Mouse (Mus musculus) B cell, adult 67 days (primary cell): ENCODE results near the gene Scn1b. TPM values are rescaled to one million over a fixed set of nuclear protein-coding genes. Genes with fewer than 3 reads are reported as not detected.

ENCODE experiments used
- total RNA-seq, 2 experiments: library from RNA; stranded (reverse); gene quantifications; 4 replicates each; pipeline ENCODE4 v1.2.4; 2023

Scn1b gene
- under 1 TPM; 0.35 to 0.92 TPM for total RNA-seq

DNA sequence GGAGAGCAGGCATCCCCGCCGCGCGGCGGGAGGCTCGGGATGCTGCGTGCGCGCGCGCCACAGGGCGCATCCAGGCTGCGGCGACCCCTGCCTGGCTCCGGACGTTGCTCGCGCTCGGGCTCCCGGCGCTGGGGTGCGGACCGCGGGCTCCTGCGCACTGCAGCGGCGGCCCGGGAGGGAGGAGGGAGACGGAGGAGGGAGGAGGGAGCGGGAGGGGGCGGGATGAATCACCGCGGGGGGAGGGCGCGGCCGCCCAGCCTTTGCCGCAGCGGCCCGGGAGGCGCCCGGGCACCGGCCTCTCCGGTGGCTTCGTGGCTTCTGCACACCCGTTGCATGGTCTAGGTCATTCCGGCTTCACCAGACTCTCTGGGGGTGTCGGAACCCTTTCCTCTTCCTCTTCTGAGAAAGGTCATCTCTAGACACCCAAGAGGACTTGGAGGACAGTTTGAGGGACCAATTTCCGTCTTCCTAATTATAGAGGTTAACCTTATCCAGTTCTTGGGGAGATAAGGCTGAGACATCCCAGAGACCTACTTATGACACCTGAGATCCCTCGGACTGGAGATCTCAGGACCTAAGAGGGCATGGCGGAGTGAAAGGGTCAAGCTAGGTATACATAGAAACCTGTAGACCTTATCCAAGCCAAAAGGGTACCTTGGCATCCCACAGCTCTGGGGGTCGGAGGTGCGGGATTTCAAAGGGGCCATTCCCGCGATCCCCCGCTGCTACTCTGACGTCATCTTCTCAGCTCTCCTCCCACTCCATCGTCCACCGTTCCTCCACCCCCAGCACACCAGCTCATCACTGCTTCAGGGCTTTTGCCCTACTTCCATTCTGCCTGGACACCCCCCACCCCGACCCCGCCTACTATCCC lies at the start of gene Scn1b:
Scn1b (minus strand) TSS at position 153 of the 874 bp plus-strand sequence.

DNA sequence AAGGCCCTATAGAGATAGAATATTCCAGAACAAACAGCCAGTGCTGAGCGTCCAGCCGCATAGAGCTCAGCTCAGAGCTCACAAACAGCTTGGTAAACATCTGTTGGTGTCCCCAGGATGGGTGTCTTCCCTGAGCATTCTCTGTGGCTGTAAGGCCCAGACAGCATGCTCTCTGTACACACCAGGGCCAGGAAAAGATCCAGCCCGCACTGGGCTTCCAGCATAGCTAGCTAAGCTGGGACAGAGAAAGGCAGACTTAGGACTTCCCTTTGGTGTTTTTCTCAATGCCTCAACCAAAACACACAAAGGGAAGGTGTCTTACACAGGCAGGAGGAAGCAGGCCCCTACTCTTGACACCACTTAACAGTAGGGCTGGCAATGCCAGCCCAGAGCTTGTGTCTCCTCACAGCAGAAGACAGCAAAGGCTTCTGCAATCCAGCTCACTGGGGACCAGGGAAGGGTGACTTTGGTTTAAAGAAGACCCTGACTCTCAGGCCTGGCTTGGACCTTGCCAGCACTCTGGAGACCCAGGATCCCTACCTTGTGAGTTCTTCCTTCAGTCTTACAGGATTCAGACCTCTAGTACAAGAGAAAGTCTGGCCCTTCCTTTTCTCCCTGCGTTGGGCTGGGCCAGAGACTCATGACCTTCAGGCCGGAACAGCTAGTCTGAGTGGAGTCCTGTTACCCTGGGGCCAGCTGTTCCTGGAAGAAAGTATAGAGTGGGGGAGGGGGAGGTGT lies 28.7 kb upstream of the Scn1b start, which contains the start of gene Gramd1a:
Gramd1a (minus strand) TSS at position 601 of the 738 bp plus-strand sequence.

DNA sequence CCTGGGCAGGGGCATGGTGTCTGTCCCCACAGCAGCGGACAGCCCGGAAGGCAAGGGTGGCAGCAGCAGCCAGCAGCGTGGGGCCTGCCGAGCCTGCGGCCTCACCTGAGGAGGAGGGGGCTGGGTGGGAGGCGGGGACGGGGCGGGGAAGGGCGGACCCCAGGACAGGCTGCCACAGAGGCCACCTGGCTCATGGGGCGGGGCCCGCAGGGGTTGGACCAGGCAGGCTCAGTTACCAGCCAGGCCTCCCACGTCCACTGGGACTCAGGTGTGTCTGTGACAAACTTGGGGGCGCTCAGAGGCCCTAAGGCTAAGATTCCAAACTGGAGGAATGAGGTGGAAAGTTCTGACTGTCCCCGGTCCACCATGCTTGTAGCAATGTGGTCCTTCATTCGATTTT lies 11.6 kb downstream of the Scn1b start, which contains the start of gene Hpn:
Hpn (minus strand) TSS at position 109 of the 400 bp plus-strand sequence.

DNA sequence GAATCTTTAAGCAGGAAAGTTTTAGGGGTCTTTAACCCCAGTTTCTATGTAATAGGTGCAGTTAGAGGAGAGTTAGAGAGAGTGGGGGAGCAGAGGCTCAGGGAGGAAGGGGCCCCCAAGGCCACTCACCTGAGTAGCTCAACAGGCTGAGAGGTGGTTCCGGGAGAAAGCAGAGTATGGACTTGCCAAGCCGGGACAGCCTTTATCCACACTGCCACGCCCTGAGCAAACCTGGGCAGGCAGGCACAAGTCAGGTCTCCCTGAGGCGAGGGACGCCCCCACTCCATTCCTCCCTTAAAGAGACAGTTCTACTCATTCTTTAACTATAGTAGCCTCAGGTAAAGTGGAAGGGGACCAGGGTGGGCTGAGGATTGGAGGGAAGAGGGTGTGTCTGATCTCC lies 50.3 kb downstream of the Scn1b start, which contains the start of gene Fxyd3:
Fxyd3 (minus strand) TSS at position 213 of the 400 bp plus-strand sequence.

Other genes starting within 250 kb of the Scn1b start
- 1,000 to 10,000 TPM; 1,236 to 1,328 TPM for gene Cd22, start 246.7 kb downstream of the Scn1b start, total RNA-seq
- not detected for gene Mag, start 212.1 kb downstream of the Scn1b start, total RNA-seq
- not detected for gene Hamp2, start 202.3 kb downstream of the Scn1b start, total RNA-seq
- not detected for gene Hamp, start 183.0 kb downstream of the Scn1b start, total RNA-seq
- gene Usf2, start 170.2 kb downstream of the Scn1b start, total RNA-seq, result 100 to 1,000 TPM; 145 to 165 TPM
- 1 to 10 TPM; 1.1 to 1.2 TPM for gene Lsr, start 153.5 kb downstream of the Scn1b start, total RNA-seq
- not detected for gene Fam187b, start 153.2 kb downstream of the Scn1b start, total RNA-seq
- 100 to 1,000 TPM; 134 to 151 TPM for gene Fxyd5, start 84.5 kb downstream of the Scn1b start, total RNA-seq
- gene Fxyd7, start 75.5 kb downstream of the Scn1b start, total RNA-seq, result not detected
- not detected for gene Fxyd1, start 69.8 kb downstream of the Scn1b start, total RNA-seq
- not detected for gene Lgi4, start 67.7 kb downstream of the Scn1b start, total RNA-seq
- gene Fxyd3, start 50.3 kb downstream of the Scn1b start, total RNA-seq, result not detected
- gene Hpn, start 11.7 kb downstream of the Scn1b start, total RNA-seq, result not detected
- gene Gramd1a, start 28.9 kb upstream of the Scn1b start, total RNA-seq, result 100 to 1,000 TPM; 247 to 277 TPM
- gene Scgb2b2, start 163.5 kb upstream of the Scn1b start, total RNA-seq, result not detected
- gene Scgb1b2, start 164.8 kb upstream of the Scn1b start, total RNA-seq, result not detected
- not detected for gene Scgb2b3, start 235.1 kb upstream of the Scn1b start, total RNA-seq
- gene Scgb1b3, start 248.6 kb upstream of the Scn1b start, total RNA-seq, result not detected